Mouse (Mus musculus) right cerebral cortex, postnatal 25 days (tissue): Measurements from ENCODE around the gene Mavs.
"Not testable (repeated sequence)": the region's sequence is repeated elsewhere in the genome, so short reads cannot be mapped to it uniquely, and the experiment has no call there.

Source experiments
- DNase-seq: peaks from one replicate; pipeline ENCODE4 v3.0.0; 2022

Mavs gene

GRCm38 (mm10) chr2:131211026-131211615 is 22.7 kb upstream of the Mavs start:
- no peak for DNase-seq

- no peak for DNase-seq
These were observed 20.1 kb upstream of the Mavs start for GRCm38 (mm10) chr2:131213773-131214172.

- DNase-seq: no peak
These were observed 17.7 kb upstream of the Mavs start for GRCm38 (mm10) chr2:131215941-131216858.

- DNase-seq: no peak
These were observed 13.8 kb upstream of the Mavs start for GRCm38 (mm10) chr2:131220030-131220429.

- DNase-seq: no peak
These were observed 11.9 kb upstream of the Mavs start for GRCm38 (mm10) chr2:131221853-131222515.

- no peak for DNase-seq
These were observed 11.3 kb upstream of the Mavs start for GRCm38 (mm10) chr2:131222562-131222961.

- no peak for DNase-seq
These were observed 10.3 kb upstream of the Mavs start for GRCm38 (mm10) chr2:131223569-131223968.

GRCm38 (mm10) chr2:131225178-131225577 is 8.7 kb upstream of the Mavs start:
- no peak for DNase-seq

- DNase-seq: not testable (repeated sequence)
These were observed 7.2 kb upstream of the Mavs start for GRCm38 (mm10) chr2:131226669-131227068.

GRCm38 (mm10) chr2:131227243-131227642 is 6.6 kb upstream of the Mavs start:
- DNase-seq: no peak

- no peak for DNase-seq
These were observed 1.3 kb upstream of the Mavs start for GRCm38 (mm10) chr2:131232558-131232957.

- DNase-seq: no peak
These were observed 326 bp downstream of the Mavs start for GRCm38 (mm10) chr2:131234127-131234650.

- DNase-seq: no peak
These were observed 1.2 kb downstream of the Mavs start for GRCm38 (mm10) chr2:131234970-131235635.

GRCm38 (mm10) chr2:131242180-131242579 is 8.3 kb downstream of the Mavs start:
- DNase-seq: no peak

- DNase-seq: no peak
These were observed 9.1 kb downstream of the Mavs start for GRCm38 (mm10) chr2:131242929-131243328.

- DNase-seq: no peak
These were observed 19.9 kb downstream of the Mavs start for GRCm38 (mm10) chr2:131253681-131254328.

- DNase-seq: no peak
These were observed 20.5 kb downstream of the Mavs start for GRCm38 (mm10) chr2:131254329-131254713.

- no peak for DNase-seq
These were observed 21.9 kb downstream of the Mavs start for GRCm38 (mm10) chr2:131255738-131256137.

- DNase-seq: no peak
These were observed 24.8 kb downstream of the Mavs start for GRCm38 (mm10) chr2:131258693-131259092.

GRCm38 (mm10) chr2:131260544-131261307 is 26.9 kb downstream of the Mavs start:
- DNase-seq: no peak

GRCm38 (mm10) chr2:131261481-131262212 is 27.8 kb downstream of the Mavs start:
- no peak for DNase-seq
